Mouse (Mus musculus) thymus, adult 2 months (tissue): Measurements from ENCODE around the gene Pigl.

Source experiments
- CTCF ChIP-seq: fragments of 200-500 bp; IDR thresholded peaks from 2 replicates; pipeline ENCODE4 v1.5.1; 2012; ENCODE audit warnings: mild to moderate bottlenecking, control low read depth, low read length, moderate library complexity, borderline replicate concordance; ENCODE audit not compliant: control insufficient read depth, poor library complexity, insufficient read depth; ENCODE audit errors: extremely low read depth
- POLR2A ChIP-seq: fragments of 200-500 bp; IDR thresholded peaks from 2 replicates; pipeline ENCODE4 v1.6.1; 2012; ENCODE audit warnings: mild to moderate bottlenecking, low read length, control low read depth, moderate library complexity; ENCODE audit not compliant: control insufficient read depth, poor library complexity, insufficient read depth; ENCODE audit errors: extremely low read depth

DNA sequence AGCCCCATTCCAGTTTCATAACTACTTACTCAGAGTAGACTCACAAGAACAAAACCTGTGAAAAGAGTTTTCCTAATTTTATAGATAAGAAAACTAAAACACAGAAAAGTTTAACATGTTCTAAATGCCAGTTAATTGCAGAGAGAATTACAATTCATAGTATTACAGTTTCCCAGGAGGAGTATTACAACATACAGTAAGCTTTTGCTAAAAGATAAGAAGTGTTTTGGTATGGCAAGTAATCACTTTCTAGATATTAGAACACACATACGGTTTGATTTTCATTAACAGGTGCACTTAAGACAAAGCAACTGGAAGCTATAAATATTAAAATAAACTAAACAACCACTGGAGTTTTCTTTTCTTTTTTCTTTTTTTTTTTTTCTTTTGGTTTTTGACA, 3.1 kb upstream of the Pigl start:
- TF ChIP-seq CTCF, result no peak
- no peak for TF ChIP-seq POLR2A
